Mouse (Mus musculus) brain, embryonic 18.5 days (tissue): ENCODE measurements at regions not wholly inside any gene's neighbourhood (a gene's known extent, or its start where the extent isn't known, plus 50 kb on each side); places are given as distances from the start of the nearest gene placed in this dataset.

Source experiments
- DNase-seq: peaks from one replicate; pipeline ENCODE4 v3.0.0-alpha.2; 2012; ENCODE audit warnings: low read depth, low spot score

DNA sequence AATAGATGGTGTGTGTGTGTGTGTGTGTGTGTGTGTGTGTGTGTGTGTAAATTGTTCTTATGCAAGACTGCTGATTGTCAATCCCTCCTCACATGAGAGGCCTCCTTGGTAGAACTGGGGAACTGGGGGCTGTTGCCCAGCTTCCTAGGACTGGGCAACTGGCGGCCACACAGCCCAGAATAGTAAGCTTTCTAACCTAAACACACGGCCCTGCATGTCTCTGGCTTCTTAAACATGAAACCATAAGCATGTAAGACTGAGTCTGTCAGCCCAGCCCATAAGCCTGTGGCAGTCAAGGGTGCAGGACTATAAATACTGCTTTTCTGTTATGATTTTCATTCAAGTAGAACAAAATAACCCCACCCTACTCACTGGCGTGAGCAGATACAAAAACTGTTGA, 60.7 kb downstream of the Ifng start:
- DNase-seq: no peak

DNA sequence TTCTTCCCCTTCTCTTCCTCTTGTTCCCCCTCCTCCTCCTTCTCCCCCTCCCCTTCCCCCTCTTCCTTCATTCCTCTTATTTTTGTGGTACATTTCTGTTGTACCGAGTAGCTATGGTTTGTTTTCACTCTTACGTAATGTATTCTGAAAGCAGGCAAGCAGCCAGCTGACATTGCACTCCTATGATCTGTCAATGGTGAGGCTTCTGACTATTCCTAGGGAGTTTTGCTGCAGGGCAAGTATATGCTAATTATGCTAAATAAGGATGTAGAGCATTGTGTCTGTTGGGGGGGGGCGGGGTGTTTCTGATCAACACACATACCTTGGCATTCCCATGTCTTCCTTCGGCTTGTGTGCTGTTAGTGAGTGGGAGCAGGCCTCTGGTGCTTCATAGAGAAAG, 64.0 kb downstream of the Ifng start:
- no peak for DNase-seq

GRCm38 (mm10) chr10:118506154-118506553, 65.3 kb downstream of the Ifng start:
- DNase-seq: no peak

DNA sequence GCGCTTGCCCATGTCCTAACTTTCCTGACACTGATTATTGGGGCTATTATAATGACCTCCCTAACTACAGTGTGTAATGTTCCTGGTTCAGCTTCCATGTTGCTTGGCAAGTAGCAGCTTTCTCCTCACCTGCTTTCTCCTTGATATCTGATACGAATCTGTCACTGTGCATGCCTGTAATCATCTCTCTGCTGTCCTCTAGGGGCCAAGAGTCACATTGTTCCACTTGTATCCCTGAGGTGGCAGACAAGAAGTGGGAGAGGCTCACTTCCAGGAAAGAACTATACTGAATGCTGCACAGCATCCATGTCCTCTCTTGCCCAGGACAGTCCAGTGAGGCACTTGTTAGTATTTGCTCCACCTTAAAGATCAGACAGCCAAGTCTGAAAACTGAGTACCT, 66.8 kb downstream of the Ifng start:
- no peak for DNase-seq

GRCm38 (mm10) chr10:118516839-118517238, 76.0 kb downstream of the Ifng start:
- no peak for DNase-seq

DNA sequence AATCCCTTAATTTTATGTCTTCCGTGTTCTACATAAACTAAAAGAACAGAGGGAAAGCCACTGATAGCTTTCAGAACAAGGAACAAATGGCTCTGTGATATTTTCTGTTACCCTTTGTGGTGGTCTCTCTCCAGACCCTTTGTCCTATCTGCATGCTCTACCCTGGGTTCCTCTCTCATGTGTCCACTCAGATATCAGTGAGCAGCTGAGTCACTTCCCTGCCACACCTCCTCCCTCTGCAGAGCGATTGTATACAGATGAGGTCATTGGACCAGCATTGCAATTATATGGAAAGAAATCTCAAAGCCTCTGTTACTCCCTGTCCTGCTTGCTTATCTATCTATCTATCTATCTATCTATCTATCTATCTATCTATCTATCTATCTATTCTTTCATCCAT, 77.1 kb downstream of the Ifng start:
- DNase-seq: no peak

GRCm38 (mm10) chr10:118545966-118546365, 105.1 kb downstream of the Ifng start:
- DNase-seq: peak; percentile 32

DNA sequence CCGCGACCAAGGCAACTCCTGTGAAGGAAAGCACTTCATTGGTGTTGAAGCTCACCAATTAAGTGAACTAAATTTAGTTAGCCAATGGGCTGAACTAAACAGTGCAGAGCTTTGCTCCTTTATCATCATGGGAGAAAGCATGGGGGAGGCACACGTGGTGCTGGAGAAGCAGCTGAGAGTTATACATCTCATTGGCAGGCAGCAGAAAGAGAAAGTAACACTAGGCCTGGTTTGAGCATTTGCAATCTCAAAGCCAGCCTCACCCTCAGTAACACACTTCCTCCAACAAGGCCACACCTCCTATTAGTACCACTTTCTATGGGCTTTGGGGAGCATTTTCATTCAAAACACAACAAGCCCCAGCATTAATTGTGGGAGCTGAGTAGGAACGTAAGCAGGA, 109.4 kb downstream of the Ifng start:
- DNase-seq: no peak

DNA sequence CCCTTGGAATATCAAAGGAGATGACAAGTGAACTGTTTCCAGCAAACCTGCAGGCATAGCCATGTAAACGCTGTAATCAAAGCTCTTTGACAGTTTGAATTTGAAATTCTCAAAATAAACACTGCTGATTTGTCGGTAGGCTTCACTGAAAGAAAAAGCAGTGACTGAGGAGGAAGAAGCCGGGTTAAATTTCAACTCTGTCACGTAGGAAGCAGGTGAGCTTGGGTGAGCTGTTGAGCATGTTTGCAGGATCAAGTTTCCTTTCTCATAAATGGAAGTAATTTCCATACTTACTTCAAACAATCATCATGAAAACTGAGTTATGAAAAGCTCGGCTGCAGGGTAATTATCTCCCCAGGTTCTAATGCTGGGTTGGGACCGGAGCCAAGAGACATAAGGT, 118.0 kb downstream of the Ifng start:
- no peak for DNase-seq

DNA sequence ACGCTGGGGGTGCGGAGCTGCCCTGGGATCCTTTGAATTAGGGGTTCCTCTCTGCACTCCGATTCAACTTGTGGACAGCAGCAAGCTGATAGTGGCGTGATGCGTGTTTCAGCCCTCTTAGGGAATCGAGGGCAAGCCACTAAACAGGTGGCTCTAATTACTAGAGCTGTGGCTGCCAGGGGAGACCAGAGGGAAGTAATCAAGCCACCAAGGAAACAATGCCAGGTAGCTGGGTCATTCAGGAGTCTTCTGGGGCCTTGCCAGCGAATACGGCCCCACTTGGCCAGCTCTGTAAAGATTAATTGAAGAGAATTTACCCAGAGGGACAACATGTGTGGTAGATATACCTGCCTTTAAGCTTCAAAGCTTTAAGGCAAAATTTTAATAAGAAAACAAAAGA, 123.2 kb downstream of the Ifng start:
- no peak for DNase-seq

DNA sequence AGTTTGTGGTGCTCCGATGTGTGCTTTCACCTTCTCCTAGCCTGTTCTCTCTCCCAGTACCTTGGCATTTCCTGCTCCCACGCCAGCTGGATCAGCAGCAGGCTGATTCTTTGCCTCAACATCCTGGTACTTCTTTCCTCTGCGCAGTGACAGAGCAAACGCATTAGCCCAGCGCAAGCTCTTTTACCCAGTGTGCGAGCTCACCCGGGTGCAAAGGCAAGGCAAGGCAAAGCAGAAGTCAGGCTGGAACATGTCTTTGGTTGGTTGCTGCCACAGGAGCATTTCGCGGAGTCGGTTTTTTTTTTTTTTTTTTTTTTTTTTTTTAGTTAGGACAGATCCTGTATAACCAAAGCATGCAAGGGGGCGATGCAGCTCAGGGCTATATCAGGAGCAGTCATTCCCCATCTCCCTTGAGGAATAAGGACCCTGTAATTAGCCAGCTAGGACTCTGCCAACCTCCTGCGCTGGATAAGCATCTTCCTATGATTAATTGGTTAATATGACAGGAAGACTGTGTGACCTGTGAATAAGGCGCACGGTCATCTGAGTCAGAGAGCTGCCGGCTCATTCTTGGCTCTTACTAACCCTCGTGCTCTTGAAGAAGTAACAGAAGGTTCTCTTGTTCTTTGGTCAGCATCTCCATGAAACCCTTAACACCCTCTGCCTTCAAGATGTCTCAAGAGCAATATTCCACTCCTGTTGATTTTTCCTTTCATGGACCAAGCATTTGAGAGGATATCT, 123.9 kb downstream of the Ifng start:
- DNase-seq: no peak

GRCm38 (mm10) chr10:118568617-118569016, 127.8 kb downstream of the Ifng start:
- DNase-seq: no peak

DNA sequence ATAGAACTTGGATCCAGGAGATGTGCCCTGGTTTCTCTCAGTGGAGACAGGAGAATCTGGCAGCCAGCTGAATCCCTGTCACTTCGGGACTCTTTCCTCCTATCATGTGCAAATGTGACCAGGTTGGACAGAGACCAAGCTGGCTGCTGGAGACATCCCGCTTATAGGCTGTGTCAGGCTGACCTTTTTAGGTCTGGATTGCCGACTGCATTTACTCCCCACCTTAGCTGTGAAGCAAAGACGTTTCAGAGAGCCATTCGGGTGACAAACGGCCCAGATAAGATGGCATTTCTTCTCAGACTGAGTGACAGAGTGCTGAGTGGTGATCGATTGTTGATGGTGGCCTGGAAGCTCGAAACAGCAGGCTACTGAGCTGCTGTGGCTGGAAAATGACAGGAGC, 128.6 kb downstream of the Ifng start:
- DNase-seq: no peak

DNA sequence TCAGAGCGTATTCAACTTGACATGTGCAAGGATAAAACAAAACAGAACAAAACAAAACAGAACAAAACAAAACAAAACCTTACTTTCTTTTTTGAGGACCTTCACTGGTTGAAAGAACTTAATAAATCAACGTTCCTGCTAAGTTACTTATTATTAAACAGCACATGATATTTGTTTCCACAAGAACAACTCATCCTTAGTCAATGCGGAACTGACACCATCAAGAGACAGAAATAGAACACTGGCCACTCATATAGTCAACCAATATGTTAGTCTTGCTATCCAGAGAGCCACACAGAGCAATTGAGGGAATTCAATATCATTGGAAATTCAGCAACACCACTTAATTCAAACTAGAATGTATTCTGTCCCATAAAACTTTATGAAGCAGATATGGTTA, 132.4 kb downstream of the Ifng start:
- no peak for DNase-seq

DNA sequence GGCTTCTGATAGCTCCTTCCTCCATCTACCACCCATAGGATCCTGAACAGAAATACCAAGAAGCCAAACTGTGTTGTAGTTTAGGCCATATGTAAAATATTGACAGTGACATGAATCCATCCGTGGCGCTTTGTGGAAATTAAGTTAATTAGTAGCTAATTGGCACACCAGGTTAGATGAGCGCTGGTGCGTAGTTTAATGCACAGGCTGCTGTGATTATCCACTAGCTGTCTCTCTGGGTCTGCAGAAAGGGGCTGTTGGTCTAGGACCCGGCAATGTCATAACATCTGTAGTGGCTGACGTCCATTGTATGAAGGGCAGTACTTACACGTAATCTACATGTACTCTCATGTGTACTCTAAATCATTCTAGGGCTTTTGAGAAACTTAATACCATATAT, 134.7 kb downstream of the Ifng start:
- no peak for DNase-seq

GRCm38 (mm10) chr10:118581376-118581775, 140.5 kb downstream of the Ifng start:
- no peak for DNase-seq

DNA sequence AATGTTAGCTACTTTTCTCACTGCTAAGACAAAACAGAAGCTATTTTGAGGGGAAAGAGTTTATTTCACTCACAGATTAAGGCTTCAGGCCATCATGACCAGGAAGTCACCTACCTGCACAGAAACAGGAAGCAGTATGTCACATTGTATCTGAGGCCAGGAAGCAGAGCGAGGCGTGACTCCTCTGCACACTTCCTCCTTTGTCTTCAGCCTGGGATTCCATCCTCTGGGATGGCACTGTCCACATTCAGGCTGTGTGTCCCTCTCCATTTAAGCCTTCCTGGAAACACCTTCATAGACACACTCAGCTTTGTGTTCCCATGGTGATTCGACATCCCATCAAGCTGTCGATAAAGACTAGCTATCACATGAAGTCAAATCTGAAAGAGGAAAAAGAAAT, 145.0 kb downstream of the Ifng start:
- DNase-seq: no peak

GRCm38 (mm10) chr10:118588198-118588597, 147.4 kb downstream of the Ifng start:
- DNase-seq: no peak

GRCm38 (mm10) chr10:118592648-118593368, 152.0 kb downstream of the Ifng start:
- DNase-seq: peak; percentile 46

- no peak for DNase-seq
Observed at GRCm38 (mm10) chr10:118596206-118596605, 155.4 kb downstream of the Ifng start.

DNA sequence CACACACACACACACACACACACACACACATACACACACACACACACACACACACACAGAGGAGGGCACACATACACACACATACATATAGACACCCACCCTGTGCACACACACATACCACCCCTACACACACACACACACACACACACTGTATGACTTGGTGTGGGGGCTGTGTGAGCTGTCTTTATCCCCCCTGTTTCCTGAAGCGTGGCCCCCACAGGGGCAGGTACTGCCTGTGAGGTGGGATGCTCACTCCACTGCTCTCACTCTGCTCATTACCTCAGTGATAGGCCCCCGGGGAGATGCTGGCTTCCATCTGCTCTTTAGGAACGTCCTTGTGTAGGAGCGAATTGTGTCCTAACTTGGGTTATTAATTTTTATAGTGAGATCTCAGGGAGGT, 157.7 kb downstream of the Ifng start:
- no peak for DNase-seq

DNA sequence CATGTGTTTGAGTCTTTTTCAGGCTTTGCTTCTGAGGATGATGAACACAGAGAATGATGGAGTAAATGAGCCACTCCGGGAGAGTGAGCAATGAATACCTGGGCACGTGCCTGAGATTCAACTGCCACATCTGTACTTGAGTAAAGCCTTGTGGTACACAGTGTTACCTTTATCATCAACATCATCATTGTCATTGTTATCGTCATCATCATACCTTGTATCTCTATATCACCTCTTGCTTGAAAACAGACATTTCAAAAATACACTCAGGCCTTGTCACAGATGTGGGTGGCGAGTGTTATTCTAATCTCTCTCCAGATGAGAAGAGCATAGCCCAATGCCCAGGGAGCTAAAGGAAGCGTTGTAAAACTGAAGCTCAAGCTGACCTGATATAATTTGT, 158.4 kb downstream of the Ifng start:
- DNase-seq: no peak

GRCm38 (mm10) chr10:118599610-118600009, 158.8 kb downstream of the Ifng start:
- no peak for DNase-seq
